Mouse (Mus musculus): ENCODE measurements around the gene Cadm1.

GRCm38 (mm10) chr9:47759807-47760206 is 229.8 kb downstream of the Cadm1 start:
- TF ChIP-seq CTCF (IDR thresholded peaks at IDR 0.05 in 2 of 3, conservative IDR thresholded peaks at IDR 0.05 in 1 of 3; ENCODE audit: control insufficient read depth in 1 of 3, insufficient read depth in 1 of 3, low read depth in 2 of 3, low read length in 3 of 3, poor library complexity in 1 of 3, severe bottlenecking in 1 of 3): no peak
- TF ChIP-seq BHLHE40 (IDR thresholded peaks at IDR 0.05; ENCODE audit: borderline replicate concordance, low read depth, low read length): no peak
- TF ChIP-seq USF1 (IDR thresholded peaks at IDR 0.05; ENCODE audit: low read depth, low read length): no peak
- no peak for TF ChIP-seq E2F4 (IDR thresholded peaks at IDR 0.05; ENCODE audit: borderline replicate concordance, low read depth, low read length)
- no peak for TF ChIP-seq USF2 (IDR thresholded peaks at IDR 0.05; ENCODE audit: borderline replicate concordance in 1 of 2, insufficient read depth in 1 of 2, low read depth in 1 of 2, low read length in 2 of 2)
- no peak for TF ChIP-seq POLR2A (IDR thresholded peaks at IDR 0.05; ENCODE audit: control insufficient read depth in 1 of 2, insufficient read depth in 1 of 2, low read depth in 1 of 2, low read length in 2 of 2, poor library complexity in 1 of 2)
- no peak for TF ChIP-seq MYC (IDR thresholded peaks at IDR 0.05; ENCODE audit: low read depth, low read length)
- TF ChIP-seq POLR2AphosphoS2 (IDR thresholded peaks at IDR 0.05; ENCODE audit: low read length): no peak
- no peak for TF ChIP-seq GATA1 (IDR thresholded peaks at IDR 0.05; ENCODE audit: low read depth, low read length)
